Mouse (Mus musculus): ENCODE measurements around the gene Gm10638. TPM values are rescaled to one million over a fixed set of nuclear protein-coding genes. Genes with fewer than 3 reads are reported as not detected.

Gm10638 gene
- total RNA-seq, 1 experiment from 2014 or later, result 2.0 TPM

DNA sequence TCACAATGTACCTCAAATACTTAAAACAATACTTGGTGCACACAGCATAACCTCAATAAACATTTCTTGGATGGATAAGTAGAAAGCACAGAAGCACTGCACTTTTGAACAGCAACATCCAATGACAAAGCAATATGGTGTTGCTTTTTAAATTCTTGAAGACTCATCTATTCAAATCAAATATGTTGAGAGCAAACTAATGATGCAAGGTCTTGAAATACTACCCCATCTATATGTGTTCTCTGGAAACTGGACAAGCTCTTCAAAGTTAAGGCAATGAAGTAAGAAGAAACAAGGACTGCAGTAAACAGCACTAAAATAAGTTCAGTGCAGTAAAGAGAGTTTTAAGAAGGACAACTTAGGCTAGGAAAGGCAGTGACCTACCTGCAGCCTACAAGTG lies 4.6 kb upstream of the Gm10638 start:
- no peak for DNase-seq

- no peak for DNase-seq
Measured at GRCm38 (mm10) chr8:86741627-86742026, 3.9 kb upstream of the Gm10638 start.

- no peak for DNase-seq
Measured at GRCm38 (mm10) chr8:86742605-86743345, 2.7 kb upstream of the Gm10638 start.

DNA sequence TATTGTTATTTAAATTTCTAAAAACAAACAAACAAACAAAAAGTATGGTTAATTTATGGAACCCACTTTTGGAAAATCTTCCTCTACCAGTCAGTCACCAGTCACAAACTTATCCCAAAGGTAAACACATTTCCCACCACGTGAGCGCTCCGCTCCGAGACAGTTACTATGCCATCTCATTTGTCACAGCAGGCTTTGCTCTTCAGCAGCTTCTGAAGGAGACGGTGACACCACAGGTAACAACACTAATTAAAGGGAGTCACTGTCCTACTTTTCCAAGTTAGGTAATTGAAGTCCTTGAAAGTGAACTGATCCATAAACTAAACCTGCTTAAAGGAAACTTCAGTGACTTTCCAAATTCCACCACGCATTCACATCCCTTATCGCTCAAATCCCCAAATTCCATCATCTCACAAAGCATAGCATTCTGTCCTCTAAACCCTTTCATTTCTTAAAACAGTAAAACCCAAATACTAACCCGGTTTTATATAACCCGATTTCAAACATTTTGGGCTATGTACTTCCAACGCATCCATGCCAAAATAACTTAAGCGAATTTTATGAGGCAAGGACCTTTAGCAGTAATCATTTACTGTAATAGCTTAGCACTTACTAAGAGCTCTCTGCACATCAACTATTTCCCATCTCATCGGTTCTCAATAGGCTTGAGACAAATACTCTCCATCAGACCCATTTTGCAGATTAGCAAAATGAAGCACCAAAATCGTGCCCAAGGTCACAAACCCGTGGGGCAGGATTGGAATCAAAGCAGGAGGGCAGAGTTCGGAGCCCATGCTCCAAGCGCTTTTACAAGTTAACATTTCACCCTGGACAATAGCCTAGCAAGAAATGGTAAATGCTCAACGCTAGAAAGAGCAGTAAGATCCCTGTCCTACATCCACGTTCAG lies 932 bp upstream of the Gm10638 start:
- no peak for DNase-seq

DNA sequence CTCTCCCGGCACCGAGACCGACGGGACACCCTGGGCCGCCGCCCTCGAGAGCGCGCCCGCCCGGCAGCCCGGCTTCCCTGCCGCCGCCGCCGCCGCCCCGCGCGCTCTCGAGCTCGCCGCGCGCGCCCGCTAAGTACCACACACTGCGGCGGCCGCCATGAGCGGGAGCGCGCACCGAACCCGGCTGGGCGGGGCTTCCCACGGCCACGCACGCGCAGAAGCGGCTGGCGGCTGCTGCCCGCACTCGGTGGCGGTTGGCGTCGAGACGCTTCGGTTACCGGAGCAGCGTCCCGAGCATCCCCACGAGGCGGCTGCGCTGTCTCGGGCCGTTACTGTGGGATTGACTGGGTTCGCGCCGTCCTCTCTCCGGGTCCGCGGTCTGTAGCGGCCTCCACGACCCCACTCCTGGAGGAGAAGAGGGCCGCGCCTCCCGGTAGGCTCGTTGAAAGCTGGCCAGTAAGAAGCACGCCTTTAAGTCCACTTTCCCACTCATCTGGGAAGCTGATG lies 489 bp downstream of the Gm10638 start:
- DNase-seq, result peak; percentile 97

DNA sequence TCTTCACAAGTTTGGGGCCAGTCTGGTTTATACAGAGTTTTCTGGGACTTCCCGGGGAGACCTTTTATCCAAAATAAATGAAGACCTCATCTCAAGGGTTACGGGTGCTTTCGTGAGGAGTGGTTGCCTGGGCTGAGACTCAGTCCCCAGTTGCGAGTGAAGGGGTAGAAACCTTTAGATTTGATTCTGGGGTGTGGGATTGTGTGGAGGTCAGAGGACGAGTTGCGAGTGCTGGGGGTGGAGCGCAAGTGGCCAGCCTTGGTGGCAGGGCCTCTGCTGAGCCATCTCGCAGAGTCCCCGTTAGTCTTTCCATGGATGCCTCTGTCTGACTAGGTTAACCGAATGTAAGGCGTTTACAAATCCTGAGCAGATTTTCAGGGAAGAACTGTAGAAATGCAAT lies 1.0 kb downstream of the Gm10638 start:
- DNase-seq, result peak; percentile 29

GRCm38 (mm10) chr8:86749842-86750241 lies 4.3 kb downstream of the Gm10638 start:
- DNase-seq, result no peak

DNA sequence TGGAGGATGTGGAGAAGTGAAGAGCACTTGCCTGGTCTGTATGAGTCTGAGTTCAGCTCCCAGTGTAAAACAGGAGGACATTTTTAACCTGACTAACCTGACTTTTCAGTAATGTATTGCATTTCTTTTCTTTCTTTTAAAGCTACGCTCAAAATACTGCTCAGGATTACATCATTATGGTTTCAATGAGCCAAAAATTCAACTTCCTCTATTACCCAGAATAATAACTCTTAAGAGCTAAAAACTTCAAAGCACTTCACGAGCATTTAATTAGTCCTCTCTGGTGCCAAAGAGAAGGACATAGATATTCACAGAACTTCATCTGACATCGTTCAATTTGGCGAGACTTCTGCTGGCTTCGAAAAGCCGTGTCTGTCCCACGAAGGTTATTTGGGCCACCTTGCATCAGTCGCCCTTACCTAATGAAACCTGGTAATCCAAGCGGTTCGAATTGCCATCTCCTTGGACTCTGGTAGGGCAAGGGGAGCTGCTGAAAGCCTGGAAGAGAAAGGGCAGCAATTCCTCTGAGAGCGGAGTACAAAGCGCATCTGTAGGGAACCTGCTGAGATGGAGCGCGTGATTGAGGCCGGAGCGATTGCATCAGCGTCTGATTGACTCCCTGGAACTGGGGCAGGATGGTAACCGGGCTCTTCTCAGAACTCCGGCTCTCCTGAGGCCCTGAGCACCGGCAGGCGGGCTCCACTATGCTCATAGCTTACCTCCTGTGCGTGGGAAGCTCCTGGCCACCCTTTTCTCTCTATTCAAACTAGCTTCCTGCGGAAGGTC lies 11.6 kb downstream of the Gm10638 start:
- DNase-seq, result peak; percentile 41

- DNase-seq, result no peak
Measured at GRCm38 (mm10) chr8:86758651-86759050, 13.2 kb downstream of the Gm10638 start.

DNA sequence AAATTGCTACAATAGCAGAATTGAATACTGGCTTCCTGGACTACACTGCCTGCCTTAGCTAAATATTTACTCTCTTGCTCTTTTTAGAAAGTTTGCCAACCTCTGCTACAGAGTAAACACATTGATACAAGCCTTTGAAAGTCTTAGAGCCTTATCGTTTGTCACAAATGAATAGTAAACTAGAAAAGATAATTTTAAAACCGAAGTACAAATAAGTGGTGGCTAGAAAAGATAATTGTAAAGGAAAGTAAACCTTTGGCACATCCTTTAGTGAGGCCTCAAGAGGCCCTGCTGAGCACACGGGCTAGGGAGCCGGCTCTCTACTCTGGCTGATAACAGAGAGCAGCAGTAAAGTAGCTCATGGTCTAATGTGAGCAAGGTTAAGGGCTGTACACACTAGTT lies 13.6 kb downstream of the Gm10638 start:
- DNase-seq, result no peak

DNA sequence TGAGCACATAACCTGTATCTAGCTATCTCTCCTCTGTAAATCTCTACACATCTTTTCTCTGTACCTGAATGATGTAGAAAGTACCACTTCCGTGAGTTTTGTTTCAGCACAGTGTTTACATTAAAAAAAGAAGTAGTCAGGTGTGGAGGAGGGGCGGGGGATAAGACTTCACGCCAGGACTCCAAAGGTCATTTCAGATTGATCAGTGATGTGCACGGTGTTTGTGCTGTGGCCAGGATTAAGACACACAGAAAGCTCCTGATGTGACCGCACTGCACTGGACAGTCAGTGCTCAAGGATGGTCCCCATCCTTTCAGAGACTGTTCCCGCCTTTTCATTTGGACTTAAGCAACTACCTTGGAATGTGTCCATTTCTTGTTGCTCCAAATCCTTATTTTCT lies 15.2 kb downstream of the Gm10638 start:
- DNase-seq, result no peak

GRCm38 (mm10) chr8:86762806-86763205 lies 17.3 kb downstream of the Gm10638 start:
- DNase-seq, result no peak

DNA sequence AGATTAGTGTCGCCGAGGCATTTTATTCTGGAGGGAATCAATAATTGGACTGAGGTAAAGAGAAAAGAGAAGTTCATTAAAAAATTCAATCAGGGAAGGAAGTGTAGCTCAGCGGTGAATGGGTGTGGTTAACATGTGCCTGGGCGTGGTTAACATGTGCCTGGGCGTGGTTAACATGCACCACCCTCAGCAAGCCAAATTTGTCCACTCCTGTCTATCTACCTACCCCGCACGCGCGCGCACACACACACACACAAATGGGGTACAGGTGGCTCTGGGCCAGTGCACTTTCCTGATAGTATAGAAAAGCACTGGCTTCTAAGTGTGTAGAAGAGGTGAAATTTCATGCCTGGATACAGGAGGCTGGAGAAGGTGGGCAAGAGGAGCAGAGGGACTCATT lies 19.7 kb downstream of the Gm10638 start:
- no peak for DNase-seq

GRCm38 (mm10) chr8:86765669-86766068 lies 20.2 kb downstream of the Gm10638 start:
- no peak for DNase-seq

DNA sequence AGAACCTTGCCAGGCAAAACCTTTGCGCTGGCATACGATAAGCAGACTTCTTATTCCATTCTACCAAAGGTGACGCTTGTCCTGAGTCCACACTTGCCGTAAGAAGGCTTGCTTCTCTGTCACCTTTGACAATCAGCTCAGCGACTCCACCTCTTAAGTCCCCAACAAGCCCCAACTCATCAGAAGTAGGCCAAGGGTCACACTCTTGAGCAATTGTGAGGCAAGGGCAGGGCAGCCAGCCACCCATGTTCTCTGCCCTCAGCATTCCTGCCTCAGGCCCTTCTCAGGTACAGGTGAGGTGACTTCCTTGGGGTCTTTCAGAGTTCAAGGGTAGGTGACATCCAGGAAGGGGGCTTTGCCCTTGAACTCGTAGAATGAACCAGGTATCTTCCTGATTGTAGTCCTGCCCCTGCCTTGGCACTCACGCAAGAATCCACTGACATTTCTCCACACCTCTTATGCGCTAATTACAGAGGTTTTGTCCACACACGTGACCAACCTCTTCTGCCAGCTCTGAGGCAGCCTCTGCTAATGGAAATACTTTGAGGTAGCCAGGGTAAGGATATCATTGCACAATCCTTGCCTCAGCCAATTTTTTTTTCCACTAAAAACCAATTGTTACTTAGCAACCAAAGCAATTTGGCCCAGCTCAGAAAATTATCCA lies 21.2 kb downstream of the Gm10638 start:
- no peak for DNase-seq

GRCm38 (mm10) chr8:86768499-86768898 lies 23.0 kb downstream of the Gm10638 start:
- DNase-seq, result peak; percentile 70

DNA sequence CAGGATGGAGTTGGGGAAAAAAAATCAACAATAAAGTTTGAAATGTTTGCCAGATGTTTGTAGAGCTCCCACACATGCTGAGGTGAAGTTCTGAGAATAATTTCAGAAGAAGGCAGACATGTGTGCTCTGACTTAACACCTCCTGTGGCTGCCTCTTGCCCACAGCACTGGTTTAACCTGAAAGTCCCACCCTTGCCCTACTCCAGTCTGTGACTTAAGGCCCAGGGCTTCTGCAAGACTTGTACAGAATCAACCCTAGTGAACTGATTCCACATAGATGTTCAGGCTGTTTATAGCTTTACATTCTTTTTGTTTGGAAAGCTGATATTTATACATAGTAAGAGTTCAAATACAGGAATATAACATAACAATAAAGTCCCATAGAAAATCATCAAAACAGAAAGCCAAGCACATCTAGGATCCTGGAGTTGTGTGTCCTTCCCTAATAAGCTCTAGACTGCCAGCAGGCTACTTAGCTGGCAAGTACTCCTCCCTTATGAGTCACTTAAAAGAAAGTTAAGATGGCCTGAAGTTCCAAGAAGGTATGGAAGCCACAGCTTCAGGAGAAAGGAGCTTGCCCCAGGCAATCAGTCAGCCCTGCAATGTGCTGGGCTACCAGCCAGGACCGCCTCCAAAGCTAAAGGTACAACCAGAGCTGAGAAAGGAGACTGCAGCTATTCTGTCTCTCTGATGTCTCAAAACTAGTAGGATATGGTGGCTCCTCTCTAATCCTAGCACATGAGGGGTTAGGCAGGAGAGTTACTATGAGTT lies 24.6 kb downstream of the Gm10638 start:
- peak; percentile 17 for DNase-seq

DNA sequence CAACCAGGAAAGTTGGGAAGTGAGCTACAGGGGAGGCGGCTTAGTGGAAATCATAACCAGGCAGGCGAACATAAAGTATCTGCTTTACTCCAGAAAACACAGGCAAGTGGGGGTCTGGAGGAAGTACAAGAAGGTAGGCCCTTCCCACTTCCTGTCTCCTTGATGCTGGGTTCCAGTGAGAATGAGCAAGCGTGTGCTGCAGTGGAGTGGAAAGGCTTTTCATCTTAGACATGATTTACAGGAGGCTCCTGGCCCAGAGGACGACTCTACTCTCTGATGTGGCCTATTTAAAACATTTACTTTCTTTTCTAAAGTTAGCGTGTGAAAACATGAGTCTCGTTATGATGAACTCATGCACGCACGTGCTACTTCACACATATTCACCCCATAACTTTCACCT lies 33.7 kb downstream of the Gm10638 start:
- no peak for DNase-seq

- no peak for DNase-seq
Measured at GRCm38 (mm10) chr8:86781094-86781493, 35.6 kb downstream of the Gm10638 start.

DNA sequence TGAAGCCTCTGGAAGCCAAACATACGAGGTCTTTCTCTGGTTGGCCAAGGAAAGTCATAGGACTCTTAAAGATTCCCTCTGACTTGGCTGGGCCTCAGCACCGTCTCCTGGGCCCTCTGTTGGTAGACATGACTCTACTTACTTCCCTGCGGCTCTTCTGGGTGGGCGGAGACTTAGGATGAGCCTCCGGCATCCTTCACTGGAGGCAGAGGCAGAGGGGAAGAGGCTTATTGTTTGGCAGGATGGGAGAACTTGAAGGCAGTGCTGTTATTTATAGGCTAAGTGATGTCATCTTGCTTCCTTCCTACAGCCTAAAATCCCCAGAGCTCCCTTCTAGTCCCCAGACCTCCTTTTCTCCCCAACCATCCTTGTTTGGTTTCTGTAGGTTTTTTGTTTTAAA lies 41.0 kb downstream of the Gm10638 start:
- DNase-seq, result no peak

DNA sequence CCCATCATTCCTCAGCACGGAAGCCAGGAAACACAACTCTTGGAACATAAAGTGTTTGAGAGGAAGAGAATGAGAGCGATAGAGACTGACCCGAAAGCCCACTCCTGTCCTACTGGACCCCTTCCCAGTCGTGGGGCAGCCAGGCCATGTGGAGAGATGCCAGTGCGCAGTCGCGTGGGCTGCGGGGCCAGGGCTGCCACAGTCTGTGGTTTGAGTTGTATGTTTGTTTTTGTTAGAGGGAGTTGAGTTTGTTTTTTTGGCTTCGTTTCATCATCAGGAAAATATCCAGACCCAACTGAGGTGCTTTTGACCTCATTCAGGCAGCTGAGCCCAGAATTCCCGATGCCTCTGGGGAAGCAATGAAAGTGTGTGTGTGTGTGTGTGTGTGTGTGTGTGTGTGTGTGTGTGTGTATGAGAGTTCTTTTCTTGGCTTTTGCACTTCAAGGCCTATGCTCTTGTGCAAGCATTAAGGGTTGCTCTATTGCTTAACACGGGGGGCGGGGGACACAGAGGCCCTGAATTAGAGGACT lies 42.5 kb downstream of the Gm10638 start:
- DNase-seq, result no peak
